In genomic region chr2:62316930-62317329, GRCm38 (mm10) we compare ENCODE assay signal across 14 mouse cellular contexts.
"Had no signal": no experiment of that assay in that cellular context is flagged by ENCODE, and none has a peak within 500 bp of the region (broad histone marks: within the 10 kb centered on the region; RNA-seq: fewer than 3 reads in every experiment).

No protein-coding gene starts in this region.

- ATAC-seq: midbrain, embryonic 13.5 days; midbrain, embryonic 16.5 days had no signal

- DNase-seq: lung, adult 18-20 months; lung, embryonic 14.5 days; lung, postnatal 10 days; lung, postnatal 4 days; retina, postnatal 1 day; right cerebral cortex, adult 18-20 months; right cerebral cortex, postnatal 25 days; right cerebral cortex, postnatal 4 days; spleen, adult 18-20 months; thymus, adult 18-20 months; thymus, postnatal 14 days; thymus, postnatal 36 days had no signal
